Mouse (Mus musculus) heart, embryonic 11.5 days (tissue): Measurements from ENCODE around the gene Arhgef28. TPM values are rescaled to one million over a fixed set of nuclear protein-coding genes. Genes with fewer than 3 reads are reported as not detected.

Experiments used
- ATAC-seq: fragments of 200-750 bp; cut with Nextera tagmentation; replicated peaks from 2 replicates; pipeline ENCODE4 v1.8.0; 2017; ENCODE audit warnings: moderate library complexity; ENCODE audit not compliant: insufficient number of reproducible peaks, low FRiP score, low TSS enrichment
- H3K27ac ChIP-seq: fragments of 300-500 bp; sonication (generic); 2 replicates; pipeline ENCODE4 v1.5.1; 2014; ENCODE audit warnings: mild to moderate bottlenecking, low read depth, low read length
- H3K27me3 ChIP-seq: fragments of 300-500 bp; sonication (generic); 2 replicates; pipeline ENCODE4 v1.6.1; 2014; ENCODE audit warnings: mild to moderate bottlenecking, low read length, mixed read lengths; ENCODE audit not compliant: control insufficient read depth, insufficient read depth
- H3K36me3 ChIP-seq: fragments of 300-500 bp; sonication (generic); 2 replicates; pipeline ENCODE4 v1.6.1; 2014; ENCODE audit warnings: mild to moderate bottlenecking, low read length, moderate library complexity, mixed read lengths; ENCODE audit not compliant: control insufficient read depth, insufficient read depth
- H3K4me1 ChIP-seq: fragments of 300-500 bp; sonication (generic); 2 replicates; pipeline ENCODE4 v1.6.1; 2014; ENCODE audit warnings: low read length; ENCODE audit not compliant: control insufficient read depth, insufficient read depth
- H3K4me2 ChIP-seq: fragments of 300-500 bp; sonication (generic); 2 replicates; pipeline ENCODE4 v1.6.1; 2014; ENCODE audit warnings: mild to moderate bottlenecking, moderate library complexity
- H3K4me3 ChIP-seq: fragments of 300-500 bp; sonication (generic); 2 replicates; pipeline ENCODE4 v1.5.1; 2014; ENCODE audit warnings: low read depth, low read length
- H3K9ac ChIP-seq: fragments of 300-500 bp; sonication (generic); 2 replicates; pipeline ENCODE4 v1.6.1; 2014; ENCODE audit warnings: mild to moderate bottlenecking, low read depth, low read length, moderate library complexity
- H3K9me3 ChIP-seq: fragments of 300-500 bp; sonication (generic); replicated peaks from 2 replicates; pipeline ENCODE4 v1.6.1; 2016; ENCODE audit warnings: low read length; ENCODE audit not compliant: control insufficient read depth
- WGBS: fragments of 180-500 bp; shearing (Covaris S2); extraction: QIAGEN DNeasy Blood & Tissue Kit; methylation state at CpG from one replicate; pipeline ENCODE4 v1.1.7; 2014; ENCODE audit not compliant: insufficient replicate concordance; 5-methylcytosine and 5-hydroxymethylcytosine counted together
- polyA plus RNA-seq: library from polyadenylated mRNA; unstranded; fragments of >200 nt; fragmentation: Nextera tagmentation; extraction: Ambion mirVana; gene quantifications from 2 replicates; pipeline ENCODE4 v1.2.1, GENCODE M21; 2014

The Arhgef28 gene
- polyA plus RNA-seq, 1 experiment from 2014 or later: 11.0 TPM

DNA sequence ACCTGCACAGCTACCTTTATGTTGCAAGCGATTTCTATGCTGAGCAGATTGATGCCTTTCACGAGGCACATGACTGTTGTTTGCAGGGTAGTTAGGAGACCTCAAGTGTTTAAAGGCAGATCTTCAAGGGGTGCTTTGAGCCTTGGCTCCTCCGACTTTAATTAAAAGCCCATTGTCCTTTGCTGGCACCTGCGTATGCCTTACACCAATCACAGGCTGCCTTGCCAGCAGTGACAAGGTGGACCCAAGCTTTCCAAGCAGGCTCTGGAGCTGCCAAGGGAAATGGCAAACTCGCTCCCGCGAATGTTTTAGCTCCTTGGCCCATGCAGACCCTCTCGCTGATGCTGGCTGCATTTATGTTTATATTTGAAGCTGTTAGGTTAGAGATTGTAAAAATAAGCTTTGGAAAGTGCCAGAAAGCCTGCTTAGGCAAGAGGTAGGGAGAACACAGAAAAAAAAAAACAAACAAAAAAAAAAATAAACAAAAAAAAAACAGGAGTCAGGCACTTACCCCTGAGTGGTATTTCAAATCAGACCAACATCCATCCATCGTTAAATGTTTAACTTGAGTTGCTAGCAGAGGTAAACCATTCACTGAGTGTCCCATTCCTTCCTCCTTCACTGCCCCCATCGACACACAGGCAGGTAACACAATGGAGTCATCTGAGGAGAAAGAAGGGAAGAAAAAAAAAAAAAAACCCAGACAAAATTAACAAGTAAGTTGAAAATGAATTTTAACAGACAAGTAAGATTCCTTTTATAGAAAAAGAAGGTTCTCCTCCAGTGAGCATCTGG, 313.0 kb downstream of the Arhgef28 start:
- no peak overlapping the region for H3K27ac ChIP-seq
- no peak overlapping the region for H3K9ac ChIP-seq
- no peak overlapping the region for H3K4me3 ChIP-seq
- H3K9me3 ChIP-seq: no peaks in the 10 kb centered on the region
- no peak overlapping the region for H3K4me2 ChIP-seq
- no peaks in the 10 kb centered on the region for H3K36me3 ChIP-seq
- no peak for ATAC-seq
- no peaks in the 10 kb centered on the region for H3K27me3 ChIP-seq
- H3K4me1 ChIP-seq: no peaks in the 10 kb centered on the region
- 53% methylated on average over 10 of the region's 10 CpGs for WGBS

- H3K36me3 ChIP-seq: no peaks in the 10 kb centered on the region
- ATAC-seq: no peak
- H3K4me3 ChIP-seq: no peak overlapping the region
- no peak overlapping the region for H3K4me2 ChIP-seq
- no peak overlapping the region for H3K9ac ChIP-seq
- H3K27ac ChIP-seq: no peak overlapping the region
- no peaks in the 10 kb centered on the region for H3K9me3 ChIP-seq
- WGBS: 72% methylated on average over 15 of the region's 15 CpGs
- no peaks in the 10 kb centered on the region for H3K27me3 ChIP-seq
- H3K4me1 ChIP-seq: 0 out of 2 replicates have a peak, but pooled peaks cover 3% of the 10 kb centered on the region
Measured at GRCm38 (mm10) chr13:97892089-97892884, 314.0 kb downstream of the Arhgef28 start.

DNA sequence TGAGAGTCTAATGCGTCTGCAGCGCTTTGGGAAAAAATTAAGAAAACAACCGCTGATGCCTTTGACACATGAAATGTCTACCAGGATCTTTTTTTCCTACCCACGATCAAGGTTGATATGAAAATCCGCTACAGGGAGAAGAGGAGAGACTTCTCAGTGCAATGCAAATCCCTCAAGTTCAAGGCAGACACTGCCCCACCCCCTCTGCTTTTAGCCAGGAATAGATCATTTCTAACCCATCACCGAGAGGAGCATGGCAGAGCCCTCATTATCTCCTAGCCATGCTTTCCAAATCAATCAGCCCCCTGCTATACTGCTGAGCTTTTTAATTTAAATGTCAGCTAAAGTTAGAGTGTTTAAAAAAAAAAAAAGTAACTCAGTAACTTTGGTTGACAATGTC, 318.2 kb downstream of the Arhgef28 start:
- WGBS: 52% methylated on average over 6 of the region's 6 CpGs
- no peaks in the 10 kb centered on the region for H3K27me3 ChIP-seq
- no peaks in the 10 kb centered on the region for H3K36me3 ChIP-seq
- no peaks in the 10 kb centered on the region for H3K9me3 ChIP-seq
- no peak overlapping the region for H3K4me2 ChIP-seq
- H3K27ac ChIP-seq: no peak overlapping the region
- no peak for ATAC-seq
- H3K9ac ChIP-seq: no peak overlapping the region
- H3K4me3 ChIP-seq: no peak overlapping the region
- 0 out of 2 replicates have a peak, but pooled peaks cover 6% of the 10 kb centered on the region for H3K4me1 ChIP-seq

DNA sequence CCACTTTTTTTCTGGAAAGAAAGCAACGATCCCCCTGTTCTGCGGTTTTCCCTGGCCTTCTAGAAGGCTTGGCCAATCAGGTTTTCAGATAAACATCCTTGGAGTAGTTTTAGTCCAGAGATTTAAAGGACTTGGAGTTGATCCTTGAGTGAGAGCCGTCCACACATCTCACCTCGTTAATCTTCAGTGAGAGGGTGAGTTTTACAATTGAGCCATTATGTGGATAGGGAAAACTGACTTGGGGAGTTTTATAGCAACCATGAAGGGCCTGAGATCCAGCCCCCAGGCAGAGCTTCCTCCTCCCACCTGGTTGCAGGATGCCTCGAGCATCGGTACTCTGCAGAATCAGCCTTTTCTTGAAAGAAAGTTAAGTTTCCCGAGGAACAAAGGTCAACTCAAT, 318.7 kb downstream of the Arhgef28 start:
- no peaks in the 10 kb centered on the region for H3K27me3 ChIP-seq
- H3K4me1 ChIP-seq: 0 out of 2 replicates have a peak, but pooled peaks cover 6% of the 10 kb centered on the region
- no peak overlapping the region for H3K4me3 ChIP-seq
- no peak for ATAC-seq
- no peak overlapping the region for H3K9ac ChIP-seq
- no peaks in the 10 kb centered on the region for H3K36me3 ChIP-seq
- no peaks in the 10 kb centered on the region for H3K9me3 ChIP-seq
- H3K27ac ChIP-seq: no peak overlapping the region
- no peak overlapping the region for H3K4me2 ChIP-seq
- WGBS: 52% methylated on average over 7 of the region's 7 CpGs

- Histone ChIP-seq H3K4me3 (no peak overlapping the region), H3K27me3 (no peaks in the 10 kb centered on the region), H3K9ac (no peak overlapping the region), H3K9me3 (no peaks in the 10 kb centered on the region), H3K36me3 (no peaks in the 10 kb centered on the region), H3K27ac (no peak overlapping the region), H3K4me2 (no peak overlapping the region), H3K4me1 (0 out of 2 replicates have a peak, but pooled peaks cover 6% of the 10 kb centered on the region)
- ATAC-seq: no peak
- WGBS: 63% methylated on average over 10 of the region's 10 CpGs
Measured at GRCm38 (mm10) chr13:97883629-97884028, 322.6 kb downstream of the Arhgef28 start.

- Histone ChIP-seq H3K36me3 (no peaks in the 10 kb centered on the region), H3K4me3 (no peak overlapping the region), H3K4me2 (no peak overlapping the region), H3K27me3 (no peaks in the 10 kb centered on the region), H3K9me3 (no peaks in the 10 kb centered on the region), H3K9ac (no peak overlapping the region), H3K4me1 (no peaks in the 10 kb centered on the region), H3K27ac (no peak overlapping the region)
- ATAC-seq: no peak
- WGBS: 73% methylated on average over 4 of the region's 4 CpGs
Measured at GRCm38 (mm10) chr13:97876450-97876849, 329.8 kb downstream of the Arhgef28 start.

DNA sequence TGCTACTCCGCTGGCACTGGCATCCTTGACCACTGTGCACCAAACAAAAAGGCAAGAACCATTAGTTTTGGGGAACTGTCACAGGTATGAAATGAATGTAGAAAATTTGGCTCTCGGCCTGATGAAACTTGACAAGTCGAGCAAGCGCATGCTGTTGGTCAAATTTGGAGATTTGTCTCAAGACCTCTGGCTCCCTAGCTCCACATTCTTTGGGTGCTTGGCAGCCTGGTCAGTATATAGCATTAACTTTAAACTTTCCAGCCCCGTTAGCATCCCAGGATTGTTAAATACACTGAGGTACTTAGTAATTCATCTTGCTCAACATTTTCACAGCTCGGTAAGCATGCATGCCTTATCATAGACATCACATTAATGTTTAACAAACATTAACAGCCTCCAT, 330.2 kb downstream of the Arhgef28 start:
- Histone ChIP-seq H3K9me3 (no peaks in the 10 kb centered on the region), H3K4me2 (no peak overlapping the region), H3K4me1 (no peaks in the 10 kb centered on the region), H3K27me3 (no peaks in the 10 kb centered on the region), H3K36me3 (no peaks in the 10 kb centered on the region), H3K9ac (no peak overlapping the region), H3K27ac (no peak overlapping the region), H3K4me3 (no peak overlapping the region)
- WGBS: 79% methylated on average over 6 of the region's 6 CpGs
- ATAC-seq: no peak

DNA sequence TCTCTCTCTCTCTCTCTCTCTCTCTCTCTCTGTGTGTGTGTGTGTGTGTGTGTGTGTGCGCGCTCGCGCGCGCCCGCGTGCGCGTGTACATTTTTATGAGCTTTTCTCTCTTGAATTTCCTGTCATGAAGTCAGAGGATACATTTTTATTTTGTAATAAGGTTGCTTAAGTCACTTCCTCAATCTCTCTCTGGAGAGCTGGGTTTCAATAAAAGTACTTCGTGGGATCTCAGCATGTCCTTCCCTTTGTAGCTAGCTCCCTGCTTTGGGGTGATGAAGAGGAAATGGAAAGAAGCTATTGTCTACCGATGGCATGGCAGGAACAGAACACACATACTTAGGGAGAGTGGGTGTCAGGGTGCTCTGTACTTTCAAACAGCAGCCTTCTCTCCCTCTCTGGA, 336.8 kb downstream of the Arhgef28 start:
- Histone ChIP-seq H3K9me3 (no peaks in the 10 kb centered on the region), H3K36me3 (no peaks in the 10 kb centered on the region), H3K4me3 (no peak overlapping the region), H3K27me3 (no peaks in the 10 kb centered on the region), H3K4me2 (no peak overlapping the region), H3K4me1 (no peaks in the 10 kb centered on the region), H3K9ac (no peak overlapping the region), H3K27ac (no peak overlapping the region)
- 84% methylated on average over 12 of the region's 12 CpGs for WGBS
- ATAC-seq: no peak
